Mouse (Mus musculus): ENCODE results near the gene Arhgef7. TPM values are rescaled to one million over a fixed set of nuclear protein-coding genes. Genes with fewer than 3 reads are reported as not detected.

The Arhgef7 gene
- polyA plus RNA-seq, 1 experiment from 2014 or later, result 84.0 TPM

DNA sequence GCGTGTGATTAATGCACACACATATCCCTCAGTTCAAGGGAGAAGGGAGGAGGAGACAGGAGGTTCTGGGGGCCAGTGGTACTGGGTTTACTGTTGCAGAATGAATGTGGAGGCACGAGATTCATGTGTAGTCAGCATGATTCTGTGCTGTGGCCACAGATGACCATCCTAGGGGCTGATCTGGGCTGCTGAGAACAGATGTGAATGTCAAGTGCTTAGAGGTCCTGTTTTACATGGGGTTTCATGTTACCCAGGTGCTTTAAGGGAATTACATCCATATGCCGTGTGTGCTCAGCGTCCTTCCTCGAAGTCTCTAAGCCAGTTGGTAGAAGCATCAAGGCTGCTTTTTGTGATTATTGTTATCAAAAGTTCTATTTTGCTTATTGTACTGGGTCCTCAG, 61.6 kb downstream of the Arhgef7 start:
- H3K4me2 ChIP-seq (ENCODE audit: low read length), result no peak overlapping the region
- H3K36me3 ChIP-seq (ENCODE audit: control insufficient read depth, insufficient read depth, low read length), result peaks cover 49% of the 10 kb centered on the region
- WGBS, result 95% methylated on average over 5 of the region's 5 CpGs
- DNase-seq (no peak), ATAC-seq (ENCODE audit: low FRiP score, low TSS enrichment) (no peak)
- H3K27ac ChIP-seq (replicated peaks; ENCODE audit: low read depth, low read length), result no peak overlapping the region
- H3K27me3 ChIP-seq (ENCODE audit: control insufficient read depth, insufficient read depth, low read length), result no peaks in the 10 kb centered on the region
- H3K9ac ChIP-seq (replicated peaks; ENCODE audit: low read length), result no peak overlapping the region
- H3K4me1 ChIP-seq (ENCODE audit: control insufficient read depth, insufficient read depth, low read length), result no peaks in the 10 kb centered on the region
- H3K9me3 ChIP-seq (ENCODE audit: control insufficient read depth, low read length), result no peaks in the 10 kb centered on the region
- H3K4me3 ChIP-seq (replicated peaks; ENCODE audit: low read depth, low read length), result no peak overlapping the region

DNA sequence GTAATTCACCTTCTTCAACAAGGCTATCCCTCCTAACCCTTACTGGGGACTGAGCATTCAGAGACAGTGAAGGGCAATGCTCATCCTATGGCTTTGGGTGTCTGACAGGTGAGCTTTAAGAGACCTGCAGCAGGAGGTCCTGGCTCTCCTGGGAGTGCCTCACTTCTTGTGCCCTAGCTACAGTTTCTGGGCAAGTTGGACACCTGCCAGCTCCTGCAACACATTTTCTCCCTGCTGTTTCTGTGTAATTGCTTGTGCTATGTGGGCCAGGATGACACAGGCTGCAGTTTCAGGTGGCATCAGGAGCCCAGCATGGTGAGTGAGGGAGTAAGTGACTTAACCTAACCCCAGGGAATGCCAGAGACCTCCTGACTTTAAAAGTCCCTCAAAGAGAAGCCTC, 67.4 kb downstream of the Arhgef7 start:
- Histone ChIP-seq H3K36me3 (ENCODE audit: control insufficient read depth, insufficient read depth, low read length) (peaks cover 48% of the 10 kb centered on the region), H3K4me1 (ENCODE audit: control insufficient read depth, insufficient read depth, low read length) (no peaks in the 10 kb centered on the region), H3K27me3 (ENCODE audit: control insufficient read depth, insufficient read depth, low read length) (no peaks in the 10 kb centered on the region), H3K4me3 (replicated peaks; ENCODE audit: low read depth, low read length) (no peak overlapping the region), H3K9ac (replicated peaks; ENCODE audit: low read length) (no peak overlapping the region), H3K4me2 (ENCODE audit: low read length) (no peak overlapping the region), H3K9me3 (ENCODE audit: control insufficient read depth, low read length) (no peaks in the 10 kb centered on the region), H3K27ac (replicated peaks; ENCODE audit: low read depth, low read length) (no peak overlapping the region)
- DNase-seq (no peak), ATAC-seq (ENCODE audit: low FRiP score, low TSS enrichment) (no peak)

DNA sequence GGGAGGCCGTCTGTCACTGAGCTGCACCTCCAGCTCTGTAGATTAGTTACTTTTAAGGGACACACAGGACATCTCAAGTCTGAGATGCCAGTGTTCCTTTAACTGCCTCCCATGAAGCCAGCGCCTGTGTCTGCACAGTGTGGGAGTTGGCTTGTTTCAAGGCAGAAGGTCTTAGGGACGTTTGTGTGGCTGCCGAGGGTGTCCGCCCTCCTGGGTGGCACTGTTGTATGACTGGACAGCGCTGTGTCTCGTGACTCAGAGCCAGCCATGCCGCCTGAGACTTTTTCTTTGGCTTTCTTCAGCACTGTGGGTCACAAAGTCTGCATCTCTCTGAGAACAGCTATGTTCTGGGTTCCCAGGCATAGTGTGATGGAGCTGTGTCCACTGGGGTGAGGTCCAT, 69.6 kb downstream of the Arhgef7 start:
- no peak overlapping the region for H3K27ac ChIP-seq (replicated peaks; ENCODE audit: low read depth, low read length)
- no peaks in the 10 kb centered on the region for H3K4me1 ChIP-seq (ENCODE audit: control insufficient read depth, insufficient read depth, low read length)
- H3K4me2 ChIP-seq (ENCODE audit: low read length), result no peak overlapping the region
- WGBS, result 83% methylated on average over 8 of the region's 8 CpGs
- peaks cover 52% of the 10 kb centered on the region for H3K36me3 ChIP-seq (ENCODE audit: control insufficient read depth, insufficient read depth, low read length)
- no peak overlapping the region for H3K9ac ChIP-seq (replicated peaks; ENCODE audit: low read length)
- H3K9me3 ChIP-seq (ENCODE audit: control insufficient read depth, low read length), result no peaks in the 10 kb centered on the region
- no peak overlapping the region for H3K4me3 ChIP-seq (replicated peaks; ENCODE audit: low read depth, low read length)
- no peaks in the 10 kb centered on the region for H3K27me3 ChIP-seq (ENCODE audit: control insufficient read depth, insufficient read depth, low read length)
- no peak for DNase-seq
- no peak for ATAC-seq (ENCODE audit: low FRiP score, low TSS enrichment)

DNA sequence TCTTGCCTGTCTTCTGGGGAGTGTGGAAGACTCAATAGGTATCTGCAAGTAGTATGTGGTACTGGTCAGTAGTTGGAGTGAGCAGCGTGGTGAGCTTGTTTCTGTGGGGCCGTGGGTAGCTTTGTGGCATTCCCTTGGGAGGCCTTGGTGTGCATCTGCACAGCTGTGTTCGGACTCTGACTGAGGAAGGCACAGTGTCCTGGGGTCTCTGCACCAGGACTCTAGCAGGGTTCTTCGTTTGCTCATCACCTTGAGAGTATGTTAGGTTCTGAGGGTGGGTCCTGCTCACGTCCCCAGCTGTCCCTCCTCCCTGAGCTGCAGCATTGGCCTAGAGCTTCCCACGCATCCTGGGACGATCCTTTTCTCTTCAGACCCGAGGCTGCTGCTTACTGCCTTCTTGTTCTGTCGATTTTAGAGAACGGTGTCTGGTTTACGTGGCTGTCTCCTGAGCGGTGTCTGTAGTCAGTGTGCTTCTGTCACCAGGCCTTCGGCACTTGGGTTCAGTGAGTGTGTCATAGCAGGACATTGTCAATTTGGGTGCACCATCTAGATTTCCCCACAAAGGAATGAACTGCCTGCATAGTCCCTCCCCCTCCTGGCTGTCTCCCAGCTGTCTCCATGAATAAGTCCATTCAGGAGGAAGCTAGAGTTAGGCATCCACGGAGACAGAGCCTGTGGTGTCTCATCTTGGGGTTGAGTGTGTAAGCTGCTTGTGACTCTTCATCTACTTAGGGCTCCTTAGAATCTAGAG, 70.4 kb downstream of the Arhgef7 start:
- 81% methylated on average over 14 of the region's 14 CpGs for WGBS

DNA sequence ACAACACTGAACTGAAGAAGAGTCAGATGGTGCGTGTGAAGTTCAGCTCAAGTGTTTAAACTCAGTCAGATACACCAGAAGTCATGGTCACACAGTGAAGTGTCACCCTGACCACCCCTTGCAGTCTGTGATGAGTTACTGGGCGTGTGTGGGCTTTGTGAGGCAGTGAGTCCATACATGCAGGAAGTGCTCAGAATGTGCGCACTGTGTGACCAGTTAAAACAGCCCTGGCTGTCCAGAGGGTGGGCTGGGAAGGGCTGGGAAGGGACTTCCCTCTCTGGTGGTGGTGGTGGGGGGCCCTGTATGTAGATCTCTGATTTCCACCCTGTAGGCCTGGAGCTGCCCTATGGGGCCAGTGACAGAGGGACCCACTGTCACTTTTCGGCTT, 71.0 kb downstream of the Arhgef7 start:
- Histone ChIP-seq H3K27ac (replicated peaks; ENCODE audit: low read depth, low read length) (peak overlapping the region; percentile 1; the same call in 1 of the 2 replicates), H3K4me3 (replicated peaks; ENCODE audit: low read depth, low read length) (no peak overlapping the region), H3K9ac (replicated peaks; ENCODE audit: low read length) (no peak overlapping the region), H3K4me1 (ENCODE audit: control insufficient read depth, insufficient read depth, low read length) (no peaks in the 10 kb centered on the region), H3K36me3 (ENCODE audit: control insufficient read depth, insufficient read depth, low read length) (peaks cover 52% of the 10 kb centered on the region), H3K9me3 (ENCODE audit: control insufficient read depth, low read length) (no peaks in the 10 kb centered on the region), H3K27me3 (ENCODE audit: control insufficient read depth, insufficient read depth, low read length) (no peaks in the 10 kb centered on the region), H3K4me2 (ENCODE audit: low read length) (no peak overlapping the region)
- WGBS, result 92% methylated on average over 4 of the region's 4 CpGs
- ATAC-seq (ENCODE audit: low FRiP score, low TSS enrichment) (no peak), DNase-seq (no peak)

More for the DNA sequence above, 70.4 kb downstream of the Arhgef7 start:
- no peak overlapping the region for H3K4me2 ChIP-seq (ENCODE audit: low read length)
- no peaks in the 10 kb centered on the region for H3K4me1 ChIP-seq (ENCODE audit: control insufficient read depth, insufficient read depth, low read length)
- peak; percentile 57 for DNase-seq
- peaks cover 51% of the 10 kb centered on the region for H3K36me3 ChIP-seq (ENCODE audit: control insufficient read depth, insufficient read depth, low read length)
- H3K27me3 ChIP-seq (ENCODE audit: control insufficient read depth, insufficient read depth, low read length), result no peaks in the 10 kb centered on the region
- no peaks in the 10 kb centered on the region for H3K9me3 ChIP-seq (ENCODE audit: control insufficient read depth, low read length)
- ATAC-seq (ENCODE audit: low FRiP score, low TSS enrichment), result no peak
- H3K9ac ChIP-seq (replicated peaks; ENCODE audit: low read length), result no peak overlapping the region
- no peak overlapping the region for H3K4me3 ChIP-seq (replicated peaks; ENCODE audit: low read depth, low read length)
- H3K27ac ChIP-seq (replicated peaks; ENCODE audit: low read depth, low read length), result peak overlapping the region; percentile 1; the same call in 1 of the 2 replicates

DNA sequence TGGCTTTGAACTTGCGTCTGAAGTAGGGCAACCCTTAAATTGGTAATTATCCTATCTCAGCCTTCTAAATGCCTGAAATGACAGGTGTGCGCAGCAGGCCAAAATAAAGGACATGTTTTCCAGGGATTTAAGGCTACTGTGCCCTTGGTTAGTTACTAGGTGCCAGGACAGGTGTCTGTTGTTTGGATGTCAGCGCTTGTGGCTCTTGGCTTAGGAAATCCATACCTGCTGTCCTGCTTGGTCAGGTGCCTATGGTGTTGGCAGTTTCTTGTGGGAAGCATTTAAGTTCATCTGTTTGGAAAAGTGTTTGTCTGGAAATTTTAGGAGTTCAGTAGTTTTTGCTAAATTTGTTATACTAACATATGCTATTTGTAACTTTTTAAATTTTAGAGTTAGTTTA, 71.6 kb downstream of the Arhgef7 start:
- DNase-seq, result no peak
- Histone ChIP-seq H3K4me1 (ENCODE audit: control insufficient read depth, insufficient read depth, low read length) (no peaks in the 10 kb centered on the region), H3K27me3 (ENCODE audit: control insufficient read depth, insufficient read depth, low read length) (no peaks in the 10 kb centered on the region), H3K36me3 (ENCODE audit: control insufficient read depth, insufficient read depth, low read length) (peaks cover 57% of the 10 kb centered on the region), H3K4me2 (ENCODE audit: low read length) (no peak overlapping the region), H3K9ac (replicated peaks; ENCODE audit: low read length) (no peak overlapping the region), H3K4me3 (replicated peaks; ENCODE audit: low read depth, low read length) (no peak overlapping the region), H3K9me3 (ENCODE audit: control insufficient read depth, low read length) (no peaks in the 10 kb centered on the region), H3K27ac (replicated peaks; ENCODE audit: low read depth, low read length) (no peak overlapping the region)
- no peak for ATAC-seq (ENCODE audit: low FRiP score, low TSS enrichment)
- 96% methylated on average over 3 of the region's 3 CpGs for WGBS

DNA sequence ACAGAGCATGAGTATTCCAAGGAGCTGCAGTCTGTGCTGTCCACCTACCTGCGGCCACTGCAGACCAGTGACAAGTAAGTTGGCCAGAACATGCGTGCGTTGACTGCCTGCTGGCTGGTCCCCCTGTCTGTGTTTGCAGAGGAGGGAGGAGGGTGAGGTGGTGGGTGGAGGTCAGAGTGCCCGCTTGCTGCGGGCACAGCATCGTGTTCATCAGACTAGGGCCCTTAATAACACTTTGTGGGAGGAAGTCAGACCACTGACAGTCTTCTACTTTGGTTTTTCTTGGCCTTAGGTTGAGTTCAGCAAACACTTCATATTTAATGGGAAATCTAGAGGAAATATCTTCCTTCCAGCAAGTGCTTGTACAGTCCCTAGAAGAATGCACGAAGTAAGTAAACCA, 73.0 kb downstream of the Arhgef7 start:
- Histone ChIP-seq H3K4me2 (ENCODE audit: low read length) (no peak overlapping the region), H3K4me1 (ENCODE audit: control insufficient read depth, insufficient read depth, low read length) (no peaks in the 10 kb centered on the region), H3K9me3 (ENCODE audit: control insufficient read depth, low read length) (no peaks in the 10 kb centered on the region), H3K9ac (replicated peaks; ENCODE audit: low read length) (no peak overlapping the region), H3K27ac (replicated peaks; ENCODE audit: low read depth, low read length) (no peak overlapping the region), H3K36me3 (ENCODE audit: control insufficient read depth, insufficient read depth, low read length) (peaks cover 68% of the 10 kb centered on the region), H3K27me3 (ENCODE audit: control insufficient read depth, insufficient read depth, low read length) (no peaks in the 10 kb centered on the region), H3K4me3 (replicated peaks; ENCODE audit: low read depth, low read length) (no peak overlapping the region)
- ATAC-seq (ENCODE audit: low FRiP score, low TSS enrichment) (no peak), DNase-seq (no peak)
- WGBS, result 93% methylated on average over 7 of the region's 7 CpGs

DNA sequence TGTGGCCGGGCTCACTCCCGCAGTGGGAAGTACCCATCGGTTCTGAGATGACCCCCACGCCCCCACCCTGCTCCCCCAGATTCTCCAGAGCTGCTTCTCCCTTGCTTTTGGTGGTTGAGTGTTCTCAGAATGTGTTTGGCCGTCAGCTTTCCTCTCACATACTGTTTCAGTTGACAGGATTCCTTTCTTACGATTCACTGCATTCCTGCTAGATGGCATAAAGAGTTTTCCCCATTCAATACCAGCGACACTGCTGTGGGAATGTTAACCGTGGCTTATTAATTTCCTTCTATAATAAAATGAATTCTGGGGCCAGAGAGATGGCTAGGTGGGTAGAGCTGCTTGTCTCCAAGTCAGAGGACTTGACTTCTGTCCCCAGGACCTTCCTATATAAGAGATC, 74.0 kb downstream of the Arhgef7 start:
- H3K27me3 ChIP-seq (ENCODE audit: control insufficient read depth, insufficient read depth, low read length), result no peaks in the 10 kb centered on the region
- H3K27ac ChIP-seq (replicated peaks; ENCODE audit: low read depth, low read length), result no peak overlapping the region
- DNase-seq (no peak), ATAC-seq (ENCODE audit: low FRiP score, low TSS enrichment) (no peak)
- H3K36me3 ChIP-seq (ENCODE audit: control insufficient read depth, insufficient read depth, low read length), result peaks cover 72% of the 10 kb centered on the region
- no peaks in the 10 kb centered on the region for H3K9me3 ChIP-seq (ENCODE audit: control insufficient read depth, low read length)
- H3K4me1 ChIP-seq (ENCODE audit: control insufficient read depth, insufficient read depth, low read length), result no peaks in the 10 kb centered on the region
- H3K9ac ChIP-seq (replicated peaks; ENCODE audit: low read length), result no peak overlapping the region
- no peak overlapping the region for H3K4me2 ChIP-seq (ENCODE audit: low read length)
- H3K4me3 ChIP-seq (replicated peaks; ENCODE audit: low read depth, low read length), result no peak overlapping the region
- 47% methylated on average over 8 of the region's 8 CpGs for WGBS

DNA sequence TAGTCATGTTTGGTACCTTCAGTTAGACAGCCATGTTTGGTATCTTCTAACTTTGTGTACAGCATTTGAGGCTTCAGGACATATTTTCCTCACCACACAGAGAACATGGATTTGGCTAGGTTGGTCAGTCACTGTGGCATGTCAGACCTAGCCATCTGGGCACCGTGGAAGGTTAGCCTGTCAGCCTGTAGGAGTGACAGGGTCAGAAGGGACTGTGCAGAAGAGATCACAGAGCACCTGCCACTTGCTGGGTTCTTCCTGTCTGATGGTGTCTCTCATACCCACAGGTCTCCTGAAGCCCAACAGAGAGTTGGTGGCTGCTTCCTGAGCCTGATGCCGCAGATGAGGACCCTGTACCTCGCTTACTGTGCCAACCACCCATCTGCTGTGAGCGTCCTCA, 77.4 kb downstream of the Arhgef7 start:
- Histone ChIP-seq H3K9me3 (ENCODE audit: control insufficient read depth, low read length) (no peaks in the 10 kb centered on the region), H3K4me3 (replicated peaks; ENCODE audit: low read depth, low read length) (no peak overlapping the region), H3K27me3 (ENCODE audit: control insufficient read depth, insufficient read depth, low read length) (no peaks in the 10 kb centered on the region), H3K27ac (replicated peaks; ENCODE audit: low read depth, low read length) (no peak overlapping the region), H3K9ac (replicated peaks; ENCODE audit: low read length) (no peak overlapping the region), H3K4me2 (ENCODE audit: low read length) (no peak overlapping the region), H3K36me3 (ENCODE audit: control insufficient read depth, insufficient read depth, low read length) (peaks cover 90% of the 10 kb centered on the region), H3K4me1 (ENCODE audit: control insufficient read depth, insufficient read depth, low read length) (no peaks in the 10 kb centered on the region)
- no peak for DNase-seq
- ATAC-seq (ENCODE audit: low FRiP score, low TSS enrichment), result no peak
- 95% methylated on average over 4 of the region's 4 CpGs for WGBS

All from midbrain, embryonic 14.5 days (tissue).